ENCODE assay signal across 8 mouse cellular contexts in genomic region chr2:158794494-158795004, GRCm38 (mm10). TPM values are rescaled to one million over a fixed set of nuclear protein-coding genes. Genes with fewer than 3 reads are reported as not detected.
DNase-seq lines count a peak whose midpoint lies in the region; ATAC-seq lines count a peak whose summit lies in the region.

TSS of gene Dhx35 (plus strand) at chr2:158794807.

- no peaks in the 10 kb centered on the region for H3K36me3 ChIP-seq in hindbrain, embryonic 11.5 days (ENCODE audit: control insufficient read depth, insufficient read depth, low read length)

- peak; percentile 99 for ATAC-seq in hindbrain, embryonic 11.5 days (ENCODE audit: low FRiP score)

- H3K27me3 ChIP-seq in hindbrain, embryonic 11.5 days (ENCODE audit: control insufficient read depth, insufficient read depth, low read length) = no peaks in the 10 kb centered on the region

- 0% methylated on average over 33 of the region's 33 CpGs for WGBS in hindbrain, embryonic 11.5 days

- peak; percentile 99 for DNase-seq in Muller cell, postnatal 12 days (ENCODE audit: inconsistent ontology term)
- peak; percentile 93 for DNase-seq in cerebellum, adult 9-11 months
- peak; percentile 96 for DNase-seq in frontal cortex, adult 2 months (ENCODE audit: extremely low spot score in 1 of 2, low spot score in 1 of 2)
- DNase-seq in hindbrain, embryonic 11.5 days (ENCODE audit: low spot score) = peak; percentile 98
- DNase-seq in layer of hippocampus, postnatal 10 days (ENCODE audit: low spot score in 2 of 2) = peak; percentile 88 to 92
- peak; percentile 95 for DNase-seq in lung, postnatal 10 days
- DNase-seq in ovary, postnatal 36 days (ENCODE audit: low spot score) = peak; percentile 92
- peak; percentile 92 for DNase-seq in thymus, postnatal 25 days

- H3K4me3 ChIP-seq in hindbrain, embryonic 11.5 days (ENCODE audit: low read depth, low read length) = peak within 1 kb of the TSS; percentile 84

- peak within 1 kb of the TSS; percentile 62 for H3K4me2 ChIP-seq in hindbrain, embryonic 11.5 days (replicated peaks; ENCODE audit: low read depth, low read length)

- no peaks in the 10 kb centered on the region for H3K4me1 ChIP-seq in hindbrain, embryonic 11.5 days (replicated peaks; ENCODE audit: control insufficient read depth, insufficient read depth, low read length)

- H3K9me3 ChIP-seq in hindbrain, embryonic 11.5 days (ENCODE audit: control insufficient read depth, low read length) = no peaks in the 10 kb centered on the region

- peak within 1 kb of the TSS; percentile 80 for H3K27ac ChIP-seq in hindbrain, embryonic 11.5 days (ENCODE audit: low read depth, low read length)

- peak within 1 kb of the TSS; percentile 90 for H3K9ac ChIP-seq in hindbrain, embryonic 11.5 days (ENCODE audit: low read depth, low read length)

RNA-seq across cellular contexts. Expression of gene Dhx35, which starts in this region (rescaled TPM):
- polyA plus RNA-seq in frontal cortex, adult 2 months (2012; rRNA removed) = 30.1 and 32.2 TPM in 2 replicates
- 14.8 and 15.4 TPM in 2 replicates for polyA plus RNA-seq in hindbrain, embryonic 11.5 days (2014; fragmentation: Nextera tagmentation; extraction: Ambion mirVana)
- 10 to 100 TPM; 21.6 to 21.7 TPM for total RNA-seq in layer of hippocampus, postnatal 10 days (2021)

Comparison
In these comparisons a context has a peak if more than half of its experiments do, and no peak if none do; other contexts are left out.
1. Peak in every context shown above with its lines: DNase-seq, ATAC-seq, H3K4me3 ChIP-seq and H3K27ac ChIP-seq.